Mouse (Mus musculus) kidney, adult 2 months (tissue): Measurements from ENCODE around the gene Nlgn1. TPM values are rescaled to one million over a fixed set of nuclear protein-coding genes. Genes with fewer than 3 reads are reported as not detected.

Experiments
- DNase-seq: peaks from one replicate; pipeline ENCODE4 v3.0.0; 2021
- H3K27ac ChIP-seq: fragments of 200-500 bp; 2 replicates; pipeline ENCODE4 v1.5.1; 2012; ENCODE audit warnings: low read depth, low read length, control low read depth, inconsistent platforms; ENCODE audit not compliant: insufficient read depth
- H3K27me3 ChIP-seq: fragments of 200-500 bp; replicated peaks from 2 replicates; pipeline ENCODE4 v1.6.1; 2012; ENCODE audit warnings: mild to moderate bottlenecking, moderate library complexity, low read length, inconsistent platforms; ENCODE audit not compliant: control insufficient read depth, insufficient read depth
- H3K36me3 ChIP-seq: fragments of 200-500 bp; 2 replicates; pipeline ENCODE4 v1.6.1; 2012; ENCODE audit warnings: mild to moderate bottlenecking, moderate library complexity, low read length, inconsistent platforms; ENCODE audit not compliant: control insufficient read depth, insufficient read depth
- H3K4me1 ChIP-seq: fragments of 200-500 bp; 2 replicates; pipeline ENCODE4 v1.6.1; 2011; ENCODE audit warnings: low read length; ENCODE audit not compliant: control insufficient read depth, insufficient read depth
- H3K4me3 ChIP-seq: fragments of 200-500 bp; 2 replicates; pipeline ENCODE4 v1.5.1; 2011; ENCODE audit warnings: mild to moderate bottlenecking, low read depth, low read length, control low read depth; ENCODE audit not compliant: insufficient read depth
- CTCF ChIP-seq: fragments of 200-500 bp; conservative IDR thresholded peaks from 2 replicates; pipeline ENCODE4 v1.5.1; 2011; ENCODE audit warnings: low read depth, mild to moderate bottlenecking, control low read depth, low read length, moderate library complexity, mixed read lengths; ENCODE audit not compliant: insufficient read depth, insufficient read length
- POLR2A ChIP-seq: fragments of 200-500 bp; IDR thresholded peaks from one replicate; pipeline ENCODE4 v1.6.1; 2011; ENCODE audit warnings: low read depth, low read length, control low read depth
- whole genome bisulfite sequencing: fragments of 180-500 bp; shearing (Covaris S2); methylation state at CpG from one replicate; pipeline ENCODE4 v1.1.7; 2018; 5-methylcytosine and 5-hydroxymethylcytosine counted together
- polyA plus RNA-seq: library from polyadenylated mRNA; depleted of rRNA; stranded (reverse); fragments of >200 nt; gene quantifications from 2 replicates; pipeline ENCODE4 v1.2.3, GENCODE M21; 2012

The Nlgn1 gene
- polyA plus RNA-seq, 1 experiment, result 0.08 TPM

DNA sequence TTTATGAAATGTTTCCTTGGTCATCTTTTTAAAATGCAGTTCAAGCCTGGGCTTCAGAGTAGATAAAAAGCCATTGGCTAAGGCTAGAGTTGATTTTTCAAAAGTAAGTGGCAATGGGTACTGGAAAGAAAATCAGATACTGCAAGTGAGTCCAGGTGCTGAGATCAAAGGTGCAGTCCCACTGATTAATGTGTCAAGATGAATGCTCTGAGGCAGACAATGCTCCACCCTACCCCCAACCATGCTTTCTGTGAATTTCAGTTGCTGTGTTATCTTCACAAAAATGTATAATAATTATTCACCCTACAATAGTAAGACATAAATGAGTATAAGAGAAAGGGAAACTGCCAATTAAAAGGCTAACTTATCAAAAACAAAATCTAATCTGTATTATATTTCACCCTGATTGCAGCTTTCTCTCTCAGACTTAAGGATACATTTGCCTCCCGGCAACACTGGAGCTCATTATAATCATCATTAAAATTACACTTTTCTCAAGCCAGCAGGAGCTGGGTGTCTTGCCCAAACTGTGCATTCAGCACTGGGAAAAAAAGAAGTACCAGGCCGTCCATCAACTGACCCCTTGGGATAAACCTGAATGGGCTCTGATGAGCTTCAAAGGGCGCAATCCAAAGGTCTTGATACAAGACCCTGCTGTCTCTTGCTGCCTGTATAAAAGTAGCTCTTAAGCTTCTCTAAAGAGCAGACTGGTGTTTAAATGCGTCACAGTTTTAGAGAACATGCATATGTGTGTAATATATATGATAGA, 320.8 kb downstream of the Nlgn1 start:
- H3K36me3 ChIP-seq, result no peaks in the 10 kb centered on the region
- no peak for TF ChIP-seq CTCF
- no peak for TF ChIP-seq POLR2A
- H3K27me3 ChIP-seq, result no peaks in the 10 kb centered on the region
- 78% methylated on average over 4 of the region's 4 CpGs for WGBS
- H3K4me3 ChIP-seq, result no peak overlapping the region
- H3K4me1 ChIP-seq, result no peaks in the 10 kb centered on the region
- DNase-seq, result no peak
- no peak overlapping the region for H3K27ac ChIP-seq

DNA sequence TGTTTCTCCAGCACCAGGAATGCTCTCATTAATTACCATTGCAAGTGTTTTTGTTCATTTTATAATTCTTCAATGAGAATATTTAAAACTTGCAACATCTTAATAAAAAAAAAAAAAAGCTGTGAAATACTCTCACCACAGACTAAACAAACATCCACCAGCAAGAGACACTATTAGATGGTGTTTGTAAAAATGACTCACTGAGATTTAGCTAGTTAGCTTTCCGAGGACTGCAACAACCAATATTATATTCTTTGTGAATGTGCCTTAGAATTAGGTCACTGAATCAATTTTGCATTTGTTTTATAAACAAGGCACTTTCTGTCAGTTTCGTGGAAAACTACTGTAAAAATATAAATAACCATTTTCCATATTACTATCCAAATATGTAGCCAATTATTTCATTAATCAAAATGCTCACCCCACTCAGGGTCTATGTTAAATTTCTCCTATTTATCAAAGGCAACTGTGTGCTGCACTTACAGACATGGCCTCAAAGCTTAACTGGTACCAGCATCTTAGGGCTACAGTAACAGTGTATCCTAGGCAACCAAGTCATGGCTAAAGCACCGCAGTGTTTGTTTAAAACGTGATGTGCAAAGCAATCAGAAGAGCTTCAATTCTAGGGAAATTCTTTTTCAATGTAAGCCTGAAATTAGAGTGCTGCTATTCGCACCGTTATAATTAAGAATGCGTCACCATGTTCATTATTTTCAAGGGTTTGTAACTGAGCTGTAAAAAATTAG, 329.2 kb downstream of the Nlgn1 start:
- H3K4me1 ChIP-seq, result no peaks in the 10 kb centered on the region
- no peak for DNase-seq
- 76% methylated on average over 7 of the region's 7 CpGs for WGBS
- no peak for TF ChIP-seq CTCF
- no peak for TF ChIP-seq POLR2A
- H3K27ac ChIP-seq, result no peak overlapping the region
- H3K4me3 ChIP-seq, result no peak overlapping the region
- H3K27me3 ChIP-seq, result no peaks in the 10 kb centered on the region
- H3K36me3 ChIP-seq, result no peaks in the 10 kb centered on the region

DNA sequence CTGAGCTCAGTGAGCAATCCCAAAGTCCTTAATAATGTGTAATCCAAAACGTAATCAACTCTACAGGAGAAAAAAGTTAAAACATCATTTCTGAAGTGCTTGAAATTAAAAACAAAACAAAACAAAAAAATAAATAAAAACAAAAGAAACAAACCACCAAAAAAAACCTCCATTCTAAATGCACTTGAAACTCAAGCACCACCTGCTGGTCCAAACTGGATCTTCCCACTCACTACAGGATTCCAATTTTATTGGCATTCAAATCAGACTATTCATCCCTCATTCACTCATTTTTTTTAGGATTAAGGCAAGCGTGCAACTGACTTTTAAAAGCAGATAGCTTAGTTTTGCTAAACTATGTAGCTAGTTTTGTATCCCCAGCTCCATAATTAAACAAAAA, 329.9 kb downstream of the Nlgn1 start:
- 38% methylated on average over 2 of the region's 2 CpGs for WGBS
- Histone ChIP-seq H3K36me3 (no peaks in the 10 kb centered on the region), H3K27me3 (no peaks in the 10 kb centered on the region), H3K27ac (no peak overlapping the region), H3K4me3 (no peak overlapping the region), H3K4me1 (no peaks in the 10 kb centered on the region)
- TF ChIP-seq CTCF, result no peak
- TF ChIP-seq POLR2A, result no peak
- no peak for DNase-seq

DNA sequence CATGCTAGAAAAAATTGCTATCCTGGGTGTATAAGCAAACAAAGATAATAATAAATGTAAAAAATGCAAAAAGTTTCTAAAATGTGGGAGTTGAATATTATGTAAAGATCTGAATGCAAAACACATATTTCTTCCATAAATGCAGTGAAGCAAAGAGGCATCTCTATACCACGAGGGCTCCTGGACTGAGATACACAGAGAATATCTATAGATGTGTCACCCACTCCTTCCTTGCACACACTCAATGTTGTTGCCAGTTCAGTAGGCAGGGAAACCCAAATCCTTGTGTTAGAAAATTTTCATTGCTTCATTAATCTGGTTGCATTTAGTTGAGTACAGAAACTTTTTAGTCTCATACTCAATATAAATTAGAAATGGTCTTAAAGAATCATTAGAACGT, 364.7 kb downstream of the Nlgn1 start:
- H3K4me1 ChIP-seq, result no peaks in the 10 kb centered on the region
- H3K4me3 ChIP-seq, result no peak overlapping the region
- no peak overlapping the region for H3K27ac ChIP-seq
- WGBS, result 71% methylated on average over 2 of the region's 2 CpGs
- no peak for TF ChIP-seq POLR2A
- TF ChIP-seq CTCF, result no peak
- DNase-seq, result no peak
- no peaks in the 10 kb centered on the region for H3K36me3 ChIP-seq
- H3K27me3 ChIP-seq, result no peaks in the 10 kb centered on the region; the same call in 1 of the 2 replicates

DNA sequence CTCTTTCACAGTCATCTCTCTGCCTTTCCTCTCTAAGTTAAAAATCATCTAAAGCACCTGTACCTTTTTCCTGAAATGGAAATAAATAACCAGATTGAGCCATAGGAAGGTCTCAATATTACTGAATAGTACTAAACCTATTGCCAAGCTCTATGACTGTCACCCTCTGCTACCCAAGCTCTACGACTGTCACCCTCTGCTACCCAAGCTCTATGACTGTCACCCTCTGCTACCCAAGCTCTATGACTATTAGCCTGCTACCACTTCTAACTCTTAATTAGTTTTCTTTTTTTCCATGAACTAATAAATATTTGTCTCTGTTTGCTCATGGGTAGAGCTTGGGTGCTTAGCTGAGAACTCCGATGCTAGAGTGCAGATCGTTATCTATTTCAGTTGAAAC, 368.0 kb downstream of the Nlgn1 start:
- Histone ChIP-seq H3K4me3 (no peak overlapping the region), H3K27ac (no peak overlapping the region), H3K4me1 (no peaks in the 10 kb centered on the region), H3K27me3 (no peaks in the 10 kb centered on the region; the same call in 1 of the 2 replicates), H3K36me3 (no peaks in the 10 kb centered on the region)
- no peak for DNase-seq
- TF ChIP-seq CTCF (no peak), POLR2A (no peak)
- 32% methylated on average over 3 of the region's 3 CpGs for WGBS

DNA sequence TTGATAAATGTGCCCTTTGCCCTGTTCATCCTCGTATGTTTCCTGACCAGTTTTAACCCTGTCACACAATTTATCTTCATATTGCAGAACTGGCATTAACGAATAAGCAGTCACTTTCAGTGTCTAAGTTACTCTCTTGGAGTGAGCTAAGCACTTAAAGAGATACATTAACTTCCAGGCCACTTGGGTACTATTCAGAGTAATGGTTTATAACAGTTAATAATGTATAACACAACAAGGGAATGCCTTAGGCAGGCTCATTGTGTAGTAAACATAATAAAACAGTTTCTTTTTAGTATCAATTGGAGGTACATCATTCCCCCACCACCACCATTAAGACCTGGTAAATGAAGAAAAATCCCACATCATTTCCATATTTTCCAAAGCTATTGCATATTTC, 368.7 kb downstream of the Nlgn1 start:
- no peak overlapping the region for H3K4me3 ChIP-seq
- TF ChIP-seq CTCF, result no peak
- no peak for TF ChIP-seq POLR2A
- no peaks in the 10 kb centered on the region; the same call in 1 of the 2 replicates for H3K27me3 ChIP-seq
- H3K27ac ChIP-seq, result no peak overlapping the region
- 49% methylated on average over 2 of the region's 2 CpGs for WGBS
- DNase-seq, result no peak
- no peaks in the 10 kb centered on the region for H3K36me3 ChIP-seq
- no peaks in the 10 kb centered on the region for H3K4me1 ChIP-seq

DNA sequence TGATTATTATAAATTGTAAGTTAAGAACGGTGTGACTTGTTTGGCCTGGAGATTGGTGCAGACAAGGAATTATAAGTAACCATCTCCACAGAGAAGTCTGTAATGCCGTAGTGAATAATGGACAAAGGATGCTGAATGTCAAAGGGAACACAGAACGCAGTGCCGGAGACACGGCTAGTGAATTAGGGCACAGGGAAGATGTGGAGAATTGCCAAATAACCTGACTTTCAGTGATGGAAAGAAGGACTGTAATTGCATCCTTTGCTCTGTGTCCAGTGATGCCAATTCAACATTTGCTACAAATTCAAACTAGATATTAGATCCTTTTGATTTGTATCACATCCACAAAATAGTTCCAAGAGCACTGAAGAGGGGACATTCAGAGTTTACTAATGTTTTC, 415.7 kb downstream of the Nlgn1 start:
- WGBS, result 84% methylated on average over 5 of the region's 5 CpGs
- H3K4me1 ChIP-seq, result no peaks in the 10 kb centered on the region
- H3K4me3 ChIP-seq, result no peak overlapping the region
- no peak for TF ChIP-seq CTCF
- TF ChIP-seq POLR2A, result no peak
- H3K27ac ChIP-seq, result no peak overlapping the region
- H3K27me3 ChIP-seq, result no peaks in the 10 kb centered on the region
- no peak for DNase-seq
- H3K36me3 ChIP-seq, result no peaks in the 10 kb centered on the region
